Mouse (Mus musculus) thymus, adult 2 months (tissue): ENCODE data around the gene Ntsr1. TPM values are rescaled to one million over a fixed set of nuclear protein-coding genes. Genes with fewer than 3 reads are reported as not detected.
A peak's percentile ranks its signal among the peaks of the same experiment; 100 is the strongest.

Source experiments
- DNase-seq: peaks from one replicate; pipeline ENCODE4 v3.0.0; 2021
- H3K27ac ChIP-seq: fragments of 200-500 bp; 2 replicates; pipeline ENCODE4 v1.5.1; 2012; ENCODE audit warnings: low read length, control low read depth; ENCODE audit not compliant: control insufficient read depth, insufficient read depth
- H3K27me3 ChIP-seq: fragments of 200-500 bp; 2 replicates; pipeline ENCODE4 v1.6.1; 2012; ENCODE audit warnings: mild to moderate bottlenecking, low read length, moderate library complexity, mixed read lengths; ENCODE audit not compliant: control insufficient read depth, insufficient read depth
- H3K36me3 ChIP-seq: fragments of 200-500 bp; 2 replicates; pipeline ENCODE4 v1.6.1; 2012; ENCODE audit warnings: mild to moderate bottlenecking, low read length, moderate library complexity; ENCODE audit not compliant: control insufficient read depth, insufficient read depth
- H3K4me1 ChIP-seq: fragments of 200-500 bp; replicated peaks from 2 replicates; pipeline ENCODE4 v1.6.1; 2012; ENCODE audit warnings: low read length; ENCODE audit not compliant: control insufficient read depth, insufficient read depth
- H3K4me3 ChIP-seq: fragments of 200-500 bp; 2 replicates; pipeline ENCODE4 v1.5.1; 2012; ENCODE audit warnings: mild to moderate bottlenecking, low read length, control low read depth, moderate library complexity; ENCODE audit not compliant: control insufficient read depth, insufficient read depth
- CTCF ChIP-seq: fragments of 200-500 bp; IDR thresholded peaks from 2 replicates; pipeline ENCODE4 v1.5.1; 2012; ENCODE audit warnings: mild to moderate bottlenecking, control low read depth, low read length, moderate library complexity, borderline replicate concordance; ENCODE audit not compliant: control insufficient read depth, poor library complexity, insufficient read depth; ENCODE audit errors: extremely low read depth
- POLR2A ChIP-seq: fragments of 200-500 bp; IDR thresholded peaks from 2 replicates; pipeline ENCODE4 v1.6.1; 2012; ENCODE audit warnings: mild to moderate bottlenecking, low read length, control low read depth, moderate library complexity; ENCODE audit not compliant: control insufficient read depth, poor library complexity, insufficient read depth; ENCODE audit errors: extremely low read depth
- WGBS: fragments of 180-500 bp; shearing (Covaris S2); methylation state at CpG from one replicate; pipeline ENCODE4 v1.1.7; 2018; 5-methylcytosine and 5-hydroxymethylcytosine counted together
- polyA plus RNA-seq: library from polyadenylated mRNA; depleted of rRNA; stranded (reverse); fragments of >200 nt; gene quantifications from 2 replicates; pipeline ENCODE4 v1.2.3, GENCODE M21; 2012

Ntsr1 gene
- polyA plus RNA-seq, 1 experiment: 0.19 TPM

DNA sequence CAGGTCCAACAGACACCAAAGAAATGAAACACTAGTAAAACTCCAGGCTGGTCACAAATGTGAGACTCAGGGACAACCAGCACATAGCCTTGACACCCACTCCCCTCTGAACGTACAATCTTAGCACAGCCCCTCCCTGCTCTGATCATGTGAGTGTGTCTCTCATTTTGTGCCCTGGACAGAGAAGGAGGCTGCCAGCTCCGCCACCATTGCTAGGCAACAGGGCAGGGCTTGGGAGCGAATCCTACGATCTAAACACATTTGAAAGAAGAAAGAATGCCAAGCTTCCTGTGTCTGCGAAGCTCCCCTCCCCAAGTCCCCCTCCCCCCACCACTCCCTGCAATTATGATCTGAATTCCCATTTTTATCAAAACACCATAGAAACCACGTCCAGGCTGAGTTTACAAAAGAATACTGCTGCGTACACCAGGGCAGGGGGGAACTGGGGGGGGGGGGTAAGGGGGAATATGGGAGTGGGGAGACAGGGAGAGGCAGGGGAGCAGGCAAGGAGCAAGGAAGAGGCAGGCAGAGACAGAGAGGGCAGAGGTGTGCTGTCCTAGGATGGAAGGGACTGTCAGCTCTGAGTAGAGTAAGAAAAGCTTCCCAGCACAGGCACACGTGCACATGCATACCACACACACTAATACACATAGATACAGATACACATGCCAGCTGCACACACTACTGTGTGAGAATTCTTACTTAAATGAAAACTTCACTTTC lies 47.8 kb downstream of the Ntsr1 start:
- no peak overlapping the region for H3K4me3 ChIP-seq

DNA sequence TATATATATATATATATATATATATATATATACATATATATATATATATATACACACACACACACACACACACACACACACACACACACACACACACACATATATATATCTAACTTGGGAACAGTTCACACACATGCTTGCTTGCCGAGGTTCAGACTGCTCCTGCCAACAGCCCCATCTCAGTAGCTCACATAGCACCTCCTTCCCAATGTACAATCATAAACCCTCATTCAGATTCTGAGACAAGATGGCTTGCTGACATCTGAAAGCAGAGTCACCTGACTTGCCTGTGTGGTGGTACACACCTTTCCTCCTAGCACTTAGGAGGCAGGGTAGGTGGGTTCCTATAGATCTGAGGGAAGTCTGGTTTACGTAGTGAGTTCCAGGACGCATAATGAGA lies 52.6 kb downstream of the Ntsr1 start:
- H3K4me3 ChIP-seq: no peak overlapping the region
- H3K27ac ChIP-seq: no peak overlapping the region
- DNase-seq: no peak
- no peak for TF ChIP-seq POLR2A
- no peak for TF ChIP-seq CTCF
- H3K27me3 ChIP-seq: no peaks in the 10 kb centered on the region
- WGBS: 97% methylated on average over 3 of the region's 3 CpGs
- no peaks in the 10 kb centered on the region for H3K36me3 ChIP-seq
- H3K4me1 ChIP-seq: peaks cover 4% of the 10 kb centered on the region; the same call in 1 of the 2 replicates

More for the DNA sequence above, 47.8 kb downstream of the Ntsr1 start:
- DNase-seq: no peak
- no peaks in the 10 kb centered on the region for H3K27me3 ChIP-seq
- no peaks in the 10 kb centered on the region for H3K4me1 ChIP-seq
- WGBS: 55% methylated on average over 8 of the region's 8 CpGs
- H3K27ac ChIP-seq: no peak overlapping the region
- no peaks in the 10 kb centered on the region for H3K36me3 ChIP-seq
- TF ChIP-seq POLR2A (no peak), CTCF (no peak)

DNA sequence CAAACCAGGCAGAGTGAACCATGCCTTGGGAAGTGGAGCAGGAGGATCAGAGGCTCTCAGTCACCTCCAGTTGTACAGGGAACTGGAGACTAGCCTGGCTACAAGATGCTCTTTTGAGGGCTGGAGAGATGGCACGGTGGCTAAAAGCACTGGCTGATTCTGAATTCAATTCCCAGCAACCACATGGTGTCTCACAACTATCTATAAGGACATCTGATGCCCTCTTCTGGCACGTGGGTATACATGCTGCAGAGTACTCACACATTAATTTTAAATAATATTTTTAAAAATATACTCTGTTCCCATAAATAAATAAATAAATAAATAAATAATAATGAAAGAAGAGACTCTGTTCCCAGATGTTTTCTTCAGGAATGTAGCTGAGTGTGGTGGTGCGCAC lies 55.4 kb downstream of the Ntsr1 start:
- TF ChIP-seq POLR2A (no peak), CTCF (no peak)
- H3K27ac ChIP-seq: no peak overlapping the region
- H3K36me3 ChIP-seq: no peaks in the 10 kb centered on the region
- no peak for DNase-seq
- peaks cover 4% of the 10 kb centered on the region; the same call in 1 of the 2 replicates for H3K4me1 ChIP-seq
- H3K27me3 ChIP-seq: no peaks in the 10 kb centered on the region
- WGBS: 66% methylated on average over 3 of the region's 3 CpGs
- no peak overlapping the region for H3K4me3 ChIP-seq

DNA sequence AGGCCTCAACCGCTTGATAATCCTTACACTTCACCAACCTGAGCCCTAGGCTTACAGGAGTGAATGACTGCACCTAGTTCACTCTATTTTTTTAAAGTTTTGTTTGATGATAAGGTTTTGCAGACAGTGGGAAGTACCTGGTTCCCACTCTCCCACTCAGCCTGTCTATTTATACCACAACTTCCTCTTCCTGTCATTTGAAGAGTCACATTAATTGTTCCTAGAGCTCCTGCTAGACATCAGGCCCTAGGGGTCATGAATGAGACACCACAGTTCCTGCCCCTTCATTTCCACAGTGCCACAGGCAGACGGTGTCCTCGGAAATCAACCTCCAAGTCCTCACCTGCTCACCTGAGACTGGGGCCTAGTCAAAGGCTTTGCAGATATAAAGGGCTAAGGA lies 56.7 kb downstream of the Ntsr1 start:
- Histone ChIP-seq H3K27ac (no peak overlapping the region), H3K4me3 (no peak overlapping the region), H3K27me3 (no peaks in the 10 kb centered on the region), H3K36me3 (no peaks in the 10 kb centered on the region), H3K4me1 (peaks cover 4% of the 10 kb centered on the region; the same call in 1 of the 2 replicates)
- no peak for TF ChIP-seq CTCF
- TF ChIP-seq POLR2A: no peak
- WGBS: 15% methylated on average over 3 of the region's 3 CpGs
- DNase-seq: no peak

DNA sequence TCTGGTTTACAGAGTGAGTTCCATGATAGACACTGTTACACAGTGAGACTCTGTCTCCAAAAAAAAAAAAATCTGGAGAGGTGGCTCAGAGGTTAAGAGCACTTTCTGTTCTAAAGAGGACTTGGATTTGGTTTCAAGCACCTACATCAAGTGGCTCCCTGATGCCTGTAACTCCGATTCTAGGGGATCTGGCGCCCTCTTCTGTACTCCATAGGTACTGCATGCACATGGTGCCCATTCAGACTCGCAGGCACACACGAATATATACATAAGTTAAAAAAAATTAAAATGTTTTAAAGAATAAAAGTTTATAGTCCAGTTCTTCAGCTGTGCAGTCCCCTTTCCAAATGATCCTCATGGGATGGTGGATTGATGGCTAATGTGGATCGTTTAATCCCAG lies 60.5 kb downstream of the Ntsr1 start:
- H3K27me3 ChIP-seq: no peaks in the 10 kb centered on the region
- 70% methylated on average over 5 of the region's 5 CpGs for WGBS
- TF ChIP-seq POLR2A: no peak
- no peak for TF ChIP-seq CTCF

DNA sequence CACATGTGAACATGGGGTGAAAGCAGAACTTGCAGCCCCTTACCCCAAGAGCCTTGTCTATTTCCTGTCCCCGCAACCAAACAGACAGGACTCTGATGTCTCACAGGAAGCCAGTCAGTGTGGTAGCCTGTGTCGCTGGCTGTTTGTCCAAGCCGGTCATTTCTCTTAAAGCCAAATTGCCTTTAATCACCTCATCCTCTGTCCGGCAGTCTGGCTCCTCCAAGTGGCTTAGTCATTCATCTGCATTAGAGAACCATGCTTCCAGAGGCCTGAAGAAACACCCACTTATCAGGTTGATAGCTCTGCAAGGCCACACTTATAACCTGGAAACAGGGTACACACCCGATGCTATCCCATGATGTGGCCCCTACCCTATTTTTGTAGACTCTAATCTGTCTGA lies 62.4 kb downstream of the Ntsr1 start:
- DNase-seq: no peak
- Histone ChIP-seq H3K27me3 (no peaks in the 10 kb centered on the region), H3K4me3 (no peak overlapping the region), H3K4me1 (no peaks in the 10 kb centered on the region), H3K27ac (no peak overlapping the region), H3K36me3 (no peaks in the 10 kb centered on the region)
- 74% methylated on average over 5 of the region's 5 CpGs for WGBS
- TF ChIP-seq POLR2A (no peak), CTCF (no peak)

More for the DNA sequence above, 60.5 kb downstream of the Ntsr1 start:
- Histone ChIP-seq H3K4me3 (no peak overlapping the region), H3K27ac (no peak overlapping the region), H3K4me1 (peaks cover 4% of the 10 kb centered on the region; the same call in 1 of the 2 replicates), H3K36me3 (no peaks in the 10 kb centered on the region)
- DNase-seq: peak; percentile 29
